Mouse (Mus musculus) kidney, postnatal 10 days (tissue): ENCODE results near the gene Ulbp1.
"Not testable (repeated sequence)": the region's sequence is repeated elsewhere in the genome, so short reads cannot be mapped to it uniquely, and the experiment has no call there.

Experiments
- DNase-seq: peaks from one replicate; pipeline ENCODE4 v3.0.0; 2021; ENCODE audit warnings: mixed read lengths

Gene Ulbp1

DNA sequence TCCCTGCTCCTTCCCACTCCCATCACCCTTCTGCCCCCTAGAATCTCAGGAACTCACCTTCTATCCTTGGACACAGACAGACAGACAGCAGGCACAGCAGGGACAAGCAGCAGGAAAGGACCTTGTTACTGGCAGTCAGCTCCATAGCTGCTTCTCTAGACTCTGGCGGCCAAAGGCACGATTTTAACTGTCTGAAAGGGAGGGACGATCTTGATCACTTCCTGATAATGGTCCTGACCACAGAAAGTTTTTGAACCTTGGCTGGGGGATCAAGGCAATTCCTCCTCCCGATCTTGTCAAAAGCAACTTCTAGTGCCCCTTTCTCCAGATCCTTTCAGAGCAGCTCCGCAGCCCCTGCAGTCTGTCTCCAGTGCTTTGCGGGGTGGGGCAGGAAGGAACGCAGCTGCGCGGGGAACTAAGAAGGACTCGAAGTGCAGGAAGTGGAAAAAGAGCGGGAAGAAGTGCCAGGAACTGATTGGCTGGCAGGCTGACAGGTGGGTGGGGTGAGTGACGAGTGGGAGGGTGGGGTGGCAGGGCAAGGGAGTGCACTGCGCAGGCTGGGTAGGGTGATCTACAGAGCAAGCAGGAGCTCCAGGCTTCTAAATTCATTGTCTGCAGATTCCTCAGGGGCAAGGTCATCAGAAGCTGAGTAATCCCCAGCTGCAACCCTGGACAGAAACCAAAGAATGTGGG, at the start of gene Ulbp1:
Gene Ulbp1, minus strand, starts transcription at position 442 of the 693 bp plus-strand sequence.
- peak; percentile 81 for DNase-seq

DNA sequence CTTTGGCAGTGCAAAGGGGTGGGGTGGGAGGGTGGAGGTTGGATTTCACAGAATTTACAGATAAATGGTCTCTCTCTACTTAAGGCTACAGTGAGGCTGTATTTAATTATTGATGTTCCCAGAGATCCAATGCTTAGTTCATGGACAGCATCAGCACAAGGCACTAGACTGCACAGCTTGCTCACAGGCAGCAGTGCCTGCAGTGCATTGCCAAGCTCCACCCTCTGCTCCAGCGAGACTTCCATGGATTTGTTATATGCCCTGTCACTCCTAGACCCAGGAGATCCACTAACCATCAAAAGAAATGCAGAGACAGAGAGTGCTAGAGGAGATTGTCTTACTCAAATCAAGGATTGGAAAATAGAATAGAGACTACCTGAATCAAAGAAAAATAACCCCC, 24.7 kb upstream of the Ulbp1 start:
- not testable (repeated sequence) for DNase-seq

DNA sequence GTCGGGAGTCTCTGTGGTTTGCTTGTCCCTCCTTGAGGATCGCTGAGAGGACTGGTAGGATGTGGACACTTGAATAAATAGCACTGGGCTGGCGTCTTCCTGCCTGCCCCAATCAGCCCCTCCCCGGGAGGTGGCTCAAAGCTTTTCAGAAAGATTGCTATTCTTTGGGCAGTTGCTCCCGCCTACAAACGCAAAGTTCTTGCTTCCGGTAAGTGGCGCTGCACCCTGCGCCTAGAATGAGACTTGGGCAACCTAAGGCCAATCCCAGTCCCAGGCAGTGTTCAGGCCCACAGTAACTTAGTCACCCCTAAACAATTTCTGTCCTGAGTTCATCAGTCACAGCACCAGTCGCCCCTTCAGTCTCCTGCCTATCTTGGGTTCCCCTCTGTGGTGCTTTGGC, 18.9 kb upstream of the Ulbp1 start:
- DNase-seq = peak; percentile 15

DNA sequence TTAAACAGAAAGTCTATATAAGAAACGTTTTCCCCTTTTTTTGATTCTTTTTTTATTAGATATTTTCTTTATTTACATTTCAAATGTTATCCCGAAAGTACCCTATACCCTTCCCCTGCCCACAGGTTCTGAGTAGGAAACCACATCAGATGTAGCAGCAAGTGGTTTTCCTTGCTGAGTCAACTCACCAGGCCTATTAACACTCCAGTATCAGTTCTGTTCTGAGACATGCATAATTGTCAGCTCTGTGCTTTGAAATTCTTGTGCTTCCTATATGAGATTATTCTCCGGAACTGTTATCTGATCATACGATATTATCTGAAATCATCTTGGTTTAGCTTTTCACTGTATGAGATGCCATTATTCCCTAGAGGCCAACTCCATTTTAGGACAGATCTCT, 10.2 kb upstream of the Ulbp1 start:
- DNase-seq = no peak

DNA sequence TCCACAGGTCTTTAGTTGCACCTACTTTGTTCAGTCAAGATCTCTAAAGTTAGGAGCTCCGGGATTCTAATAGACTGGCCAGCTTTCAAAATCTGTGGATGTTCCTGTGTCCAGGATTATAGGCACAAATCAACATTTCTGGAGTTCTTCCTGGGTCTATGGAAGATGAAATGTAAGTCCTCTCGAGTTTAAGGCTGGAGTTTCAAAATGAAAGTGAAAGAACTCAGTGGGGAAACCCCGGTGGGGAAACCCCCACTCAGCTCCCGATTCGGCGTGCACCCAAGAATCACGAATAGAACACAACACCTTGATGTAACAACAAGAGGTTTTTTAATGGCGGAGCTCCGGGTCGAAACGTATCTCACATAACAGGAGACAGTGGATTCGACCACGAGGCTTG, 787 bp upstream of the Ulbp1 start:
- DNase-seq = not testable (repeated sequence)

DNA sequence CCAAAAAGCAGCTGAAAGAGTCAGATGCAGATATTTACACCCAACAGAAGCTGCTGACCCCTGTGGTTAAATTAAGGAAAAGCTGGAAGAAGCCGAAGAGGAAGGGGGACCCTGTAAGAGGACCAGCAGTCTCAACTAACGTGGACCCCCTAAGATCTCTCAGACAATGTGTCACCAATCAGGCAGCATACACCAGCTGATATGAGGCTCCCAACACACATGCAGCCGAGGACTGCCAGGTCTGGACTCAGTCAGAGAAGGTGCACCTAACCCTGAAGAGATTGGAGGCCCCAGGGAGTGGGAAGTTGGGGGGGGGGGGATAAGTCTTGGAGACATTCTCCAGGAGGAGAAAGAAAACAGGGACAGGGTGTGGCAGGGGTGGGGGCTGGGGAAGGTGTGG, 1.8 kb downstream of the Ulbp1 start:
- no peak for DNase-seq

DNA sequence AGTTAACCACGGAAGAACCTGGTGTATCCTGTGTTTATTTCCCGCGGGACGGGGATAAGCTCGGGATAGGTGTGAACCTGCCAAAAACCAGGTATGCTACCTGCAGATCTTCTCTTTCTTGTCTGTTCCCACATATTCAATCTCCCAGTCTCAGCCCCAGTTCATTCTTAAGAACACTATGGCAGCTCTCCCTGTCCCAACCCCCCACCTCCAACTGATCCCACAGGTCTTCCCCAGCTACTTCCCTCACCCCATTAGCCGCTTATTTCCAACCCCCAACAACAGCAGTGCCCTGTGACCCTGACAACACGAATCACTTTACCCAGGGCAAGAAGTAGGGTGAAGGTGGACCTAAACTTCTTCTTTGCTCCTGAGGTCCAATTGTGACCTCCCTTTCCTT, 3.0 kb downstream of the Ulbp1 start:
- no peak for DNase-seq

DNA sequence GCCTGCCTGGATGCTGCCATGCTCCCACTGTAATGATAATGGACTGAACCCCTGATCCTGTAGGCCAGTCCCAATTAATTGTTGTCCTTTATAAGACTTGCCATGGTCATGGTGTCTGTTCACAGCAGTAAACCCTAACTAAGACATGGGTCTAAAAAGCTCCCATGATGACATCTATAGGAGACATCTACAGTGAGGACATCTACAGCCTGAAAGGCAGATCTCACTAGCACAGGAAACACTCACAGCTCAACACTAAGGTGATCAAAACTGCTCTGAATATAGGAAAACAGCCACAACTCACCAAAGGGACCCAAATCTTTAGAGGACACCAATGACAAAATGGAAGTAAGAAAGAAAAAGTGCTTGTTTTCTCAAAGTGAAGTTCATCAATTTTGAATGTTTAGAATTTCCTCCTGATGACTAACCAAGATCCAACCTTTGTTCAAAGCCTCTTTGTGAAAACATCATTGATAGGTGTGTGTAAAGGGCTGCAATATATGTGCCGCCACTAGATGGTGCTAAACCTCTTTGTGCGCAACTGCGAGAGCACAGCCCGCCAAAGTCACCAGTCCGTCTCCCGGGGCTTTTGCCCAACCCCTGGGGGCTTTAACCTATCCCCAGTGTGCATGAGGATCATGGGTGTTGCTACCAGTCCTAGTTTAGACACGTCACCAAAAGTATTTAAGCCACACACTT, 3.6 kb downstream of the Ulbp1 start:
- peak; percentile 78 for DNase-seq

DNA sequence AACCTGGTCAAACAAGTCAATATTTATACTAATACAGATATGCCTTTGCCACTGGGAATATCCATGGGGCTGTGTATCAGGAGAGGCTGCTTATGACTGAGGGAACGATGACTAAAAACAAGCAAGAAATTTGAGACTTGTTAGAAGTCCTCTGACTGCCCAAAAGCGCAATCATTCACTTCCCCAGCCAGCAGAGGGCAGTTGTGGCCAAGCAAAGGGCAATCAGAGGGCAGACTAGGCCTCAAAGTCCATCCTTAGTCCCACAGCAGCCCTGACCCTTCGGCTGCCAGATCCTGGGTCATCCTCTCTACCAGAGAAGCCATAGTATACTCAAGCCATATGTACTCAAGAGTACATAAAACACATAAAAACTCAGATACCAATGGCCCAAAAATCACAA, 11.4 kb downstream of the Ulbp1 start:
- peak; percentile 18 for DNase-seq

DNA sequence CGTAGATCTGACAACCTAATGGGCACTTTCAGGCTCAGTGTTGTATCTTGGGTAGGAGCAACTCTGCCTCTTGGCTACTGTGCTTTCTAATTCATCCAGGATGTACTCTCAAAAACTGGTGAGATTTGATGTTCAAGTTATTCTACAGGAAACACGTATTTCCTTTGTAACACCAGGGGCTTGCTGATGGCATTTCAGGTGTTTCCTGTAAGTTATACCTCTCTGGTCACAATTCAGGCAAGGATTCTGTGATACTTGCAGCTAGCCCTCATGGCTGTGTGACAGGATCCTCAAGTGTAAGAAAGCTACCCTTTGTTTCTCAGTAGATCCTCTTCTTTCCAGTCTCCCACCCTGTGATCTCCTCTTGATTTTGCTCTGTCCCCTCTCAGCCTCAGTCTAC, 34.5 kb downstream of the Ulbp1 start:
- DNase-seq = no peak

DNA sequence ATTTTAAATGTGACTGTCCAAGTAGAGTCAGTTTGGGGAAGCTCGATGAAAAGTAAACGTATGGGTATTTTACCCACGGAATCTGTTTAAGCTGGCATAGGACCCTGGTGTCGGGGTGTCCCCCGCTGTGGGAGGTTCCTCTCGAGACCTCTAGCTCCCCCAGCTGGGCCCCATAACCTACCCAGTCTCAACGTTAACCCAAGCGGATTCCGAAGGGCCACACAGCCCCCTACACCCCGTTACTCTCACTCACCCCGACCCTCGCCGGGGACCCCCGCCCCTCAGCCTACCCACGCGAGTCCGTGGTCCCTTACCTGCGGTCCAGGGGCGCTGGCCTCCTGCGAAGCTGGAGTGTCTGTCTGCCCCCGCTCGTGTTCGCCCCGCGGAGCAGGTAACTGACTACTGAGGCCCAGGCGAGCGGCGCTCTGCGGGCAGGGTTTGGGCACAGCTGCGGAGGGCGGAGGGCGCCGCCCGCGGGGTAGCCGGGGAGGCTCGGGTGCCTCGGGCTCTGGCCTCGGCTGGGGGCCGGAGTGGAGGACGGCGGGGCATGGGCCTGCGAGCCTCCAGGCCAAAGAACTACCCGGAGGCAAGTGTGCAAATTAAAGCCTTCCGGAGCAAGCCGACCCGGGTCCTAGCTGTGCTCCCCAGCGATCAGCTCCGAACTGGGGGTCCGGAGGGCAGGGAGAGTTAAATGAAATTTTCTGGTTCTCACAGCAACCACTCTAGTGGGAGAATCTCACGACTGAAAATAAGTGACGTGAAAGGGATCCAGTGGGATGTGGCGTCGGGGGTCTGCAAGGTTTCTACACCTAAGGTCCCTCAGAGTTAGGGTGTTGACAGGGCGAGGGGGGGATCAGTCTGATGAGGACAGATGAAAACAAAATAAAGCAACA, 80.0 kb downstream of the Ulbp1 start:
- peak; percentile 10 for DNase-seq

DNA sequence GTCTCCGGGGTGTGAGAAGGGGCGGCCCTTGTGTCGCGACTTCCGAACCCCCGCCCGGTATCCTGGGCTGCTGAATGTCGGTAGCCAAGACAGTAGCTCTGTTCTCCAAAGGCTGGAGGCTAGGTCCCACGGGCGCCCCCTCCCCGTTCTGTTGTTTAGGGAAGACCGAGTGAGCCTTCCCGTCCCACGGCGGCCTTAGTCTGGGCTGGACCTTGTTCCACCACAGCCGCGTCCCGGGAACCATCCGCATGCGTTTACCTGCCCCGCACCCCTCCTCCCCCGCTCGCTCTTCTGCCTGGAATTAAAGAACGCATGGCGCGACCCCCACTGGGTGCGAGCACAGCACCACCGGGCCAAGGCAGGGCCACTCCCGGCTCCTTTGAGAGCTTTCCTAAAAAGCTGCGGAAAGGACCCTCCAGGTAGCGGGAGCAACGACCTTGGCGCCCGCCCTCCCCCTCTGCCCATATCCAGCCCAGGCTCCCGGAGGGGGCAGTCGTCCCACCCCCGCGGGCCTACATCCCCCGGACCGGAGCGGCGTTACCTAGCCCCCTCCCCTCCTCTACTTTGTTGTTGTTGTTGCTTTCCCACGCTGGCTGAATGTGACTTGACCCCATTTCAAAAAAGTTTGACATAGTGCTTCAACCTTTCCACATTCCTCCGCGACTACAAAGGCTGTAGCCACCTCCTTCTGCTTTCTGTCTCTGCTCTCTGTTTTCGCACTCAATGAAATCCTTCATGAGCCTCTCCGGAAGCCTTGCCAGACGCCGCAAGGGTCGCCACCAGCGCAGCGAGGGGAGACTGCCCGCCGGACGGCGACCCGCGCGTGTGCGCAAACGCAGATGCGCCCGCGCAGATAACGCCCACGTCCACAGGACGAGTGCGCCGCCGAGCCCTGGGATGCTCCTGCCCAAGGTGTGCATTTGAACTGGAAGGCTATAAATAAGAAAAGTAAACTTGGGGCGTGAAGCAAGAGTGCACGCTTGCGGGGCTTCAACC, 81.2 kb downstream of the Ulbp1 start:
- peak; percentile 38 for DNase-seq

DNA sequence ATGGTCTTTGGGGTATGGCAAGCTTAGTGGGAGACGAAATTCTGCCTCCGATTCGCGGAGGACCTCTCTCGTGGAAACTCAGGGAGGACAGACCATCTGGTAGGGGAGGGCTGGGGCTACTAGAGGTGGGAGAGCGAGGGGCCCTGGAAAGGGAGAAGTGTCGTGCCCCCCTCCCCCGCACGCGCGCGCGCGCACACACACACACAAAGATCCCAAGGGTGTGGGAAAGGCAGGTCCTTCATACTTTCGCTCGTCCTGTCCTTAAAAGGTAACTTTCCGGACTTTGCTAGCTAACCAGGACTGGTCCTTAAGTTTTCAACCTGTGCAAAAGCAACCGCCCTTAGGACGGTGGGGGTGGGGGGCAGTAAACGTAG, 81.9 kb downstream of the Ulbp1 start:
- no peak for DNase-seq

DNA sequence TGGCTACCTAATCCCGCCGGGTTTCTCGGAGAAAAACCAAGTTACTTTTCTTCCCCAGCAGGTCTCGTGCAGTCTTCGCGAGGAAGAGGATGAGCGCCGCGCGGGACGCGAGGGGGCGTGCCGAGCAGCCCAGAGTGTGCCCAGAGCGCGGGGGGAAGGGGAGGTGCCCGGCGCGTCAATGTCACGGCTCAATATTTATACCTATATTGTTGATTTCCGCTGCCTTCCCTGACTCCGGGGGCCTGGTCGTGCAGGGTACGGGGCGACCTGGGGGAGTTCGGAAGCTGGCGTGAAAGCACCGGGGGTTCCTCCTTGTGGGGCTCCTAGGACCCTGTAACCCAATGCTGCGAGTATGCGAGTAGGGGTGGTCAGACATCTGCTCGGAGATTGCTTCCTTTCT, 82.3 kb downstream of the Ulbp1 start:
- peak; percentile 41 for DNase-seq
